Mouse (Mus musculus) induced T-regulatory cell, adult 2 months (primary cell): ENCODE measurements around the gene Mipol1.
"Not testable (repeated sequence)": the region's sequence is repeated elsewhere in the genome, so short reads cannot be mapped to it uniquely, and the experiment has no call there.

Experiments used
- DNase-seq: peaks from one replicate; pipeline ENCODE4 v3.0.0-alpha.2; 2012; ENCODE audit warnings: low read depth

Mipol1 gene

GRCm38 (mm10) chr12:57428243-57428642 lies 198.0 kb downstream of the Mipol1 start:
- no peak for DNase-seq

- no peak for DNase-seq
Observed at GRCm38 (mm10) chr12:57428767-57429166, 198.5 kb downstream of the Mipol1 start.

GRCm38 (mm10) chr12:57436939-57437659 lies 206.9 kb downstream of the Mipol1 start:
- not testable (repeated sequence) for DNase-seq

GRCm38 (mm10) chr12:57444281-57444903 lies 214.2 kb downstream of the Mipol1 start:
- DNase-seq = no peak

GRCm38 (mm10) chr12:57447331-57447730 lies 217.1 kb downstream of the Mipol1 start:
- DNase-seq = no peak

- no peak for DNase-seq
Observed at GRCm38 (mm10) chr12:57449299-57449698, 219.1 kb downstream of the Mipol1 start.

- no peak for DNase-seq
Observed at GRCm38 (mm10) chr12:57450017-57450583, 219.9 kb downstream of the Mipol1 start.

GRCm38 (mm10) chr12:57456911-57457310 lies 226.7 kb downstream of the Mipol1 start:
- no peak for DNase-seq

- DNase-seq = no peak
Observed at GRCm38 (mm10) chr12:57457339-57457738, 227.1 kb downstream of the Mipol1 start.

- no peak for DNase-seq
Observed at GRCm38 (mm10) chr12:57464520-57465334, 234.5 kb downstream of the Mipol1 start.

- DNase-seq = no peak
Observed at GRCm38 (mm10) chr12:57471786-57472185, 241.6 kb downstream of the Mipol1 start.

- no peak for DNase-seq
Observed at GRCm38 (mm10) chr12:57476876-57477275, 246.6 kb downstream of the Mipol1 start.

GRCm38 (mm10) chr12:57481823-57482222 lies 251.6 kb downstream of the Mipol1 start:
- DNase-seq = no peak

GRCm38 (mm10) chr12:57496347-57497119 lies 266.3 kb downstream of the Mipol1 start:
- no peak for DNase-seq

GRCm38 (mm10) chr12:57500246-57500645 lies 270.0 kb downstream of the Mipol1 start:
- DNase-seq = no peak

GRCm38 (mm10) chr12:57505329-57505728 lies 275.1 kb downstream of the Mipol1 start:
- DNase-seq = no peak

- DNase-seq = no peak
Observed at GRCm38 (mm10) chr12:57508938-57509337, 278.7 kb downstream of the Mipol1 start.

GRCm38 (mm10) chr12:57509726-57510125 lies 279.5 kb downstream of the Mipol1 start:
- DNase-seq = no peak

GRCm38 (mm10) chr12:57511127-57511526 lies 280.9 kb downstream of the Mipol1 start:
- DNase-seq = no peak

- DNase-seq = no peak
Observed at GRCm38 (mm10) chr12:57511560-57511959, 281.3 kb downstream of the Mipol1 start.

GRCm38 (mm10) chr12:57514552-57514951 lies 284.3 kb downstream of the Mipol1 start:
- no peak for DNase-seq
